Mouse (Mus musculus) megakaryocyte, adult 5-6 weeks (primary cell): ENCODE measurements around the gene Rere. TPM values are rescaled to one million over a fixed set of nuclear protein-coding genes. Genes with fewer than 3 reads are reported as not detected.

ENCODE experiments used
- total RNA-seq, 2 experiments: library from RNA; stranded (forward) in 1 of 2; stranded (reverse) in 1 of 2; fragments of 153-499, 151-499 nt in 1 of 2; fragments of 221-1000, 200-1000 nt in 1 of 2; gene quantifications; 2 replicates each; pipeline versions ENCODE4 v1.2.3 to v1.2.4; 2015 to 2017

The Rere gene
- total RNA-seq, 2 experiments from 2014 or later: 16.3 to 65.8 TPM

Other genes with a start within 250 kb of the Rere start
- 1.0 and 1.9 TPM in 2 replicates for gene Gpr157, start 194.3 kb upstream of the Rere start, total RNA-seq (2015)
- gene Gpr157, start 194.3 kb upstream of the Rere start, total RNA-seq (2017): 1.6 and 2.6 TPM in 2 replicates
- gene Slc2a5, start 162.4 kb upstream of the Rere start, total RNA-seq (2015): not detected in 2 replicates
- 0.11 TPM in 1 of 2 replicates, not detected in the other for gene Slc2a5, start 162.4 kb upstream of the Rere start, total RNA-seq (2017)
- gene Slc2a7, start 132.7 kb upstream of the Rere start, total RNA-seq (2015): not detected in 2 replicates
- gene Slc2a7, start 132.7 kb upstream of the Rere start, total RNA-seq (2017): not detected in 2 replicates
- gene Car6, start 80.3 kb upstream of the Rere start, total RNA-seq (2015): 0.20 and 0.39 TPM in 2 replicates
- gene Car6, start 80.3 kb upstream of the Rere start, total RNA-seq (2017): not detected in 2 replicates
- gene Eno1, start 44.9 kb upstream of the Rere start, total RNA-seq (2015): 382 and 422 TPM in 2 replicates
- 352 and 362 TPM in 2 replicates for gene Eno1, start 44.9 kb upstream of the Rere start, total RNA-seq (2017)